Mouse (Mus musculus): ENCODE measurements around the gene Slc22a2. TPM values are rescaled to one million over a fixed set of nuclear protein-coding genes. Genes with fewer than 3 reads are reported as not detected.

Slc22a2 gene
- polyA plus RNA-seq, 1 experiment: not detected

DNA sequence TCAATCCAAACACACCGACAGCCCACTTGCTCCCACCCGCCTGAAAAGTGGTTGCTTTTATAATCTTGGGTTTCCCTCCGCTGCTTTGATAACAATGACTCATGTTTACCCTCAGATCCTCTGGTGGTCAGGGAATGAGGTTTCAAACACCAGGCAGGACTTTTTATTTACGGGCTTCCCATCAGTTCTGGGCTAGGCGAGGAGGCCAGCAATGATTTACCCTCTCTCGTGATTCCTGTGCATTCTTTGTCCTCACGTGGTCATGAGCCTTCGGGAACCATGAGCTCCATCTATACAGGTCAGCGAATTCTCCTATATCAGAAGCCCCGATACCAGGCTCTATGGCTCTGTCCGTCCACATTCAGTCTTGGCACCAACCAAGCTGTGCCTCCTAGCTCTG, 3.0 kb downstream of the Slc22a2 start:
- H3K4me1 ChIP-seq (ENCODE audit: control insufficient read depth, insufficient read depth, low read length): no peaks in the 10 kb centered on the region
- H3K27ac ChIP-seq (ENCODE audit: insufficient read depth, low read length): no peak overlapping the region
- TF ChIP-seq POLR2A (IDR thresholded peaks at IDR 0.05; ENCODE audit: low read depth, low read length): no peak
- TF ChIP-seq CTCF (IDR thresholded peaks at IDR 0.05; ENCODE audit: borderline replicate concordance, insufficient read depth, low read length): no peak
- no peak overlapping the region for H3K4me3 ChIP-seq (ENCODE audit: insufficient read depth, low read length)

DNA sequence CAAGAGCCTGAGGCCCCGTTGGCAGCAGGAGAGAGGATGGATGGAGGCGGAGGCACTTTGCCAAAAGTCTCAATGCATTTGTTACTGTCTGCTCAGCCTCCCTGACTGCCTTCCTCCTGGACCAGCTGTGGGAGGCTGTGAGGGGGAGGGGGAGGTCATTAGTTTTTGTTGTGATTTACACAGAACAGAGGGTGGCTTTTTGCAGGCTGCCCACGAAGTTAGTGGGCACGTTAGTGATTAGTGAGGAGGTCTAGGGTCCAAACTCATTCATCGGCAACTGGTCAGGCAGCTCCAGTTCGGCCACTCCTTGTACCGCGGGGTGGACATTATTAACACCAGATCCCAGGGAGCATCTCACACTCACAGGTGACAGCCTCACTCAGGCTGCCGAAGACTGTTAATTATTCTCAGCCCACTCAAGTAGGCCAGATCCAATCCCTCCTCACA, 4.9 kb downstream of the Slc22a2 start:
- Histone ChIP-seq H3K27ac (ENCODE audit: insufficient read depth, low read length) (no peak overlapping the region), H3K4me3 (ENCODE audit: insufficient read depth, low read length) (no peak overlapping the region), H3K4me1 (ENCODE audit: control insufficient read depth, insufficient read depth, low read length) (no peaks in the 10 kb centered on the region)
- TF ChIP-seq CTCF (IDR thresholded peaks at IDR 0.05; ENCODE audit: borderline replicate concordance, insufficient read depth, low read length) (no peak), POLR2A (IDR thresholded peaks at IDR 0.05; ENCODE audit: low read depth, low read length) (no peak)

DNA sequence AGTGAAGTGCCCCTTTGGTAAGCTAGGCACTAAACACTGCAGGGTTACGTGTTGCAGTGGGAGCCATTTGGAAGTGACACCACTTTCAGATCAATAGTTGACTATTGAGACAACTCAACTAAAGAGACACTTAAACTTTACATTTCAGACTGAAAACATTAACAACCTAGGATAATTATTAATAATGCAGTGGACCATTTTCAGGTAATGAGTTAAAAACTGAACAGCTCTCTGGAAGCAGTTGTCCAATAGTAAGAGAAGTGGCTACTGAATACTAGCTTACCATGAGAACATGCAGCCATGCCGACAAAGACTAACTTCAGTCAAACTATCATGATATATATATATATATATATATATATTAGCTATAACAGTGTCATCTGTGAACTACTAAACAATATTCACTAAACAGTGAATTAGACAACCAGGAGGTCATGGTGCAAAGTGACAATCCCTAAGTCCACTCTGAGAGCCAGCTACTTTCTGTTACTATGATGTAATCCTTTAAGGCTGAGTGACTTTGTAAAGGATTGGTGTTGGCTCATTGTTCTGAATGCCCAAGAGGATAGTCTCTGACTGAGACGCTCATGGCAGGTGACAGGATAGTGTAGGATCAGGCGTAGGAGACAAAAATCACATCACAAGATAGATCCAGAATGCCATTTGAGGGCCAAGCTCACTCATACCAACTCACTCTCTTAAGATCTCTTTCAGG, 7.1 kb downstream of the Slc22a2 start:
- no peak overlapping the region for H3K4me3 ChIP-seq (ENCODE audit: insufficient read depth, low read length)
- TF ChIP-seq CTCF (IDR thresholded peaks at IDR 0.05; ENCODE audit: borderline replicate concordance, insufficient read depth, low read length): no peak
- no peak for TF ChIP-seq POLR2A (IDR thresholded peaks at IDR 0.05; ENCODE audit: low read depth, low read length)
- H3K27ac ChIP-seq (ENCODE audit: insufficient read depth, low read length): no peak overlapping the region
- H3K4me1 ChIP-seq (ENCODE audit: control insufficient read depth, insufficient read depth, low read length): no peaks in the 10 kb centered on the region

DNA sequence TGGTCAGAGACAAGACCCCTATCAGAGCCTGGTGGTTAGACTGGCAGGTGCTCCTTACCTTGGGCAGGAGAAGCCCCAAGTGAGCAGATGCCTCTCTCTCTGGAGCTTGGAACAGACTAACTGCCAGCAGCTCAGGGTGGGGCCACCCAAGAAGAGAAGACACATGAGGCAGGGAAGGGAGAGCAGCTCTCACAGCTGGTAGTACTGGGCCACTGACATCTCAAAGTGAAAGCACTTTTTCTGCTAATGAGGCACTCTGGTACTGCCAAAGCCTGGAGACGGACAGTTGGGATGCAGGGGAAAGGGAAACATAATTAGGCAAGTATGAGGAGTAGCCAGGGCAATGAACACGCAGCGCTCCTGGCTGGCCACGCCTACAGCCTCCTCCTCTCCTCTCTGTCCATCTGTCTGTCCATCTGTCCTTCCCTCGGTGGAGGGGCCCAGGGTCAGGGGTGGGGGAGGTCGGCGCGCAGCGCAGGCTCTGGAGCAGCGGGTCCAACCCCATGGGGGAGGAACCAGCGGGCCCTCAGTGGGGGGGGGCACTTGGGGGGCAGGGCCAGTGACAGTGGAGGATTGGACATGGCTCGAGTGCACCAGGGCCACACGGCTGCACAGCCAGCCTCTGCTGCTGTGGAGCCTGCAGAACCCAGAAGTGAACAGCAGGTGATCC, 12.0 kb downstream of the Slc22a2 start:
- Histone ChIP-seq H3K4me3 (ENCODE audit: insufficient read depth, low read length) (no peak overlapping the region), H3K27ac (ENCODE audit: insufficient read depth, low read length) (no peak overlapping the region), H3K4me1 (ENCODE audit: control insufficient read depth, insufficient read depth, low read length) (no peaks in the 10 kb centered on the region; the same call in 1 of the 2 replicates)
- no peak for TF ChIP-seq POLR2A (IDR thresholded peaks at IDR 0.05; ENCODE audit: low read depth, low read length)
- TF ChIP-seq CTCF (IDR thresholded peaks at IDR 0.05; ENCODE audit: borderline replicate concordance, insufficient read depth, low read length): no peak

DNA sequence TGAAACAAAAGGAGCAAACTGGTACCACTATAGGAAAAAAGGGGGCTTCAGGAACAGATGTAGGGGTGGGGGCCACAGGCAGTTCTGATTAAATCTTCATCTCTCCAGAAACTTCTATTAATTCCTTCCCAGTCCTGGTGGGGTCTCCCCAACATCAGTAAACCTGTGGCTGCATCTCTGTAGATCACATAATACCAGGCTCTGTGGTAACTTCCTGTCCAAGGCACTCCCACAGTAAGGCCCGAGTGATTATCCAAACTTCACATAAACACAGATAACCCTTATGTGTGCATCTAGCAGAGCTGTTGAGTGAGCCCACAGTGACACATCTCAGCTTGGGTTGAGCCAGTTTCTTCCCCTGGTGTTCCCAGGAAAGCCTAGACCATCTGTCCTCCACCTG, 22.7 kb downstream of the Slc22a2 start:
- Histone ChIP-seq H3K27ac (ENCODE audit: insufficient read depth, low read length) (no peak overlapping the region), H3K4me3 (ENCODE audit: insufficient read depth, low read length) (no peak overlapping the region), H3K4me1 (ENCODE audit: control insufficient read depth, insufficient read depth, low read length) (no peaks in the 10 kb centered on the region)
- TF ChIP-seq POLR2A (IDR thresholded peaks at IDR 0.05; ENCODE audit: low read depth, low read length): no peak
- no peak for TF ChIP-seq CTCF (IDR thresholded peaks at IDR 0.05; ENCODE audit: borderline replicate concordance, insufficient read depth, low read length)

DNA sequence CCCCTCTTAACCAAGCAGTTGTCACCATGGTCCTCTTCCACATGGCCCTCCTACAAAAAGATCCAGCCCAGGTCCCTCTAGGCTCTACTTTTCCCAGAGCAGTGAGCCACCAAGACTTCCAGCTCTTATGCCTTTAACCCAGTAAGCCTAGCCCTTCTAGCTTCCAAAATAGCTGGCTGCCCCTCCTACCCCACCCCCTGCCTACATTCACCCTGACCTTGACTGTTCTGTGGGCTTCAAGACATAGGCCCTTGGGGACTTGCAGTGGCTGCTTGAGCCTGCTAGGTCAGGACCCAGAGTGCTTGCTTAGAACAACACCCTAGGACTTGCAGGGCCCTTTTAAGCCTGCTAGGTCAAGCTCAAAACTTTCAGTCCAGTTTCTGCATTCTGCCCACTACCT, 23.3 kb downstream of the Slc22a2 start:
- no peak overlapping the region for H3K27ac ChIP-seq (ENCODE audit: insufficient read depth, low read length)
- no peak overlapping the region for H3K4me3 ChIP-seq (ENCODE audit: insufficient read depth, low read length)
- TF ChIP-seq CTCF (IDR thresholded peaks at IDR 0.05; ENCODE audit: borderline replicate concordance, insufficient read depth, low read length): no peak
- TF ChIP-seq POLR2A (IDR thresholded peaks at IDR 0.05; ENCODE audit: low read depth, low read length): no peak
- no peaks in the 10 kb centered on the region for H3K4me1 ChIP-seq (ENCODE audit: control insufficient read depth, insufficient read depth, low read length)

DNA sequence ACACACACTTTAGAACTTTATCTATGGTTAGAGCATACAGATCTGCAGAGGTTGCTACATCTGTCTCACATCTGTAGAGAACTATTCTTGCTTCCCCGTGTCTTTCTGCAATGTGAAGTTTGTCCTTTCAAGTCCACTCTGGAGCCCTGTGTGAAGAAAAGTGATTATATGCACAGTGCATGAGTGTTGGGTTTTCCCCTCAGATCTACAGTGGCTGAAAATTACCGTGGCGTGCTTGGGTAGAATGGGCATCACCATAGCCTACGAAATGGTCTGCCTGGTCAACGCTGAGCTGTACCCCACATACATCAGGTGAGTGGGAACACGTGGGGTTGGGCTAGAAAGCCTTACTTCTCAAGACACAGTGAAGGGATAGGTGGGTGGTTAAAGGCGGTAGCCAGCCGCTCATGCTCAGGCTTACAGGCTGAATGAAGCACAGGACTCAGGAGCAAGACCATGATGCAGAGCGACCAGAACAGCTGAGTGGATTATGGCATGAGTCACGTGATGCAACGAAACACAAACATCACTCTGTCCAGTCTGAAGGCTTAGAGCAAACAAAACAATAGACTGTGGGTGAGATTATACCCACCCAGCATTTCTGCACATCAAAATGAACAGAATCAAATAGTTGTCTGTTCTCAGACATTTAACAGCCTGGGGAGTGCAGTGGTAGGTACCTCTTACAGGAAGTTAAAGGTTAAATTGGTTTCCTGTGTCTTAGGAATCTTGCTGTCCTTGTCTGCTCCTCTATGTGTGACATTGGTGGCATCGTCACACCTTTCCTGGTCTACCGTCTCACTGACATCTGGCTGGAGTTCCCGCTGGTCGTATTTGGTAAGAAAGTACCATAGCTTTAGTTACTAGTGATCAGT, 30.8 kb downstream of the Slc22a2 start:
- H3K27ac ChIP-seq (ENCODE audit: insufficient read depth, low read length): no peak overlapping the region
- no peaks in the 10 kb centered on the region for H3K4me1 ChIP-seq (ENCODE audit: control insufficient read depth, insufficient read depth, low read length)
- H3K4me3 ChIP-seq (ENCODE audit: insufficient read depth, low read length): no peak overlapping the region
- no peak for TF ChIP-seq POLR2A (IDR thresholded peaks at IDR 0.05; ENCODE audit: low read depth, low read length)
- no peak for TF ChIP-seq CTCF (IDR thresholded peaks at IDR 0.05; ENCODE audit: borderline replicate concordance, insufficient read depth, low read length)

DNA sequence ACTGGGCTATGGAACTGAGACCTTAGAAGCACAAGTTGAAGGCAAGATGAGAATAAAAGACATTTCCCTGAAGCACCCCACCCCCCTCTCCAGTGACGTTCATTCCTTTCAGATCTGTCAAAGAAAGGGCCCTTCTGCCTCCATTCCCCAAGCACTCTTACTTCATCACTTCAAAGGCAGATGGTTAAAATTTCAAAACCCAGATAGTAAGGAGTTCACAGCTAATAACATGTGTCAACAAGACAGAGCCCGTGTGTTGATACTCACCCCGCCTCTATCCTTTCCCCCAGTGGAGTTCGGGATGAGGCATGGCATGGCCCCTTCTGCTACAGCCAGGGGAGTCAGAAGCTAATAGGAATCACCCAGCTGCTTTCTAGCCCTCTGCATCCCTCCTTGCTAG, 31.5 kb downstream of the Slc22a2 start:
- Histone ChIP-seq H3K4me1 (ENCODE audit: control insufficient read depth, insufficient read depth, low read length) (no peaks in the 10 kb centered on the region), H3K4me3 (ENCODE audit: insufficient read depth, low read length) (no peak overlapping the region), H3K27ac (ENCODE audit: insufficient read depth, low read length) (no peak overlapping the region)
- TF ChIP-seq POLR2A (IDR thresholded peaks at IDR 0.05; ENCODE audit: low read depth, low read length): no peak
- no peak for TF ChIP-seq CTCF (IDR thresholded peaks at IDR 0.05; ENCODE audit: borderline replicate concordance, insufficient read depth, low read length)

DNA sequence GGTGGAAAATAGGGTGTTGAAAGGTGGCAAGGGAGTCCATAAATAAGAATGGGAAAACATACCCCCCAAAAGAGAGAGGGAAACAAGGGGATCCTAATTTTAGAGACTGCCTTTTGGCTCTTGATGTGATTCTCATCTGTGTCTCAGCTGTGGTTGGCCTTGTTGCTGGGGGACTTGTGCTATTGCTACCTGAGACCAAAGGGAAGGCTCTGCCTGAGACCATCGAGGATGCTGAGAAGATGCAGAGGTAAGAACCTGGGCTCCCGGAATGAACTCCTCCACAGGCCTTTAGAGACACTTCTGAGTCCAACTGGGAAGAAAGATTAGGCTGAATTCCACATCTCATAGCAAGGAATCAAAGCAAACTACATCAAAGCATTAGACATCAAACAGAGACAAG, 35.7 kb downstream of the Slc22a2 start:
- no peak overlapping the region for H3K27ac ChIP-seq (ENCODE audit: insufficient read depth, low read length)

More for the DNA sequence above, 35.7 kb downstream of the Slc22a2 start:
- TF ChIP-seq POLR2A (IDR thresholded peaks at IDR 0.05; ENCODE audit: low read depth, low read length): no peak
- no peak for TF ChIP-seq CTCF (IDR thresholded peaks at IDR 0.05; ENCODE audit: borderline replicate concordance, insufficient read depth, low read length)
- no peaks in the 10 kb centered on the region for H3K4me1 ChIP-seq (ENCODE audit: control insufficient read depth, insufficient read depth, low read length)
- H3K4me3 ChIP-seq (ENCODE audit: insufficient read depth, low read length): no peak overlapping the region
